Mouse (Mus musculus) thymus, adult 2 months (tissue): Measurements from ENCODE around the gene Atraid.
A peak's percentile ranks its signal among the peaks of the same experiment; 100 is the strongest.

Source experiments
- CTCF ChIP-seq: fragments of 200-500 bp; IDR thresholded peaks from 2 replicates; pipeline ENCODE4 v1.5.1; 2012; ENCODE audit warnings: mild to moderate bottlenecking, control low read depth, low read length, moderate library complexity, borderline replicate concordance; ENCODE audit not compliant: control insufficient read depth, poor library complexity, insufficient read depth; ENCODE audit errors: extremely low read depth
- POLR2A ChIP-seq: fragments of 200-500 bp; IDR thresholded peaks from 2 replicates; pipeline ENCODE4 v1.6.1; 2012; ENCODE audit warnings: mild to moderate bottlenecking, low read length, control low read depth, moderate library complexity; ENCODE audit not compliant: control insufficient read depth, poor library complexity, insufficient read depth; ENCODE audit errors: extremely low read depth

DNA sequence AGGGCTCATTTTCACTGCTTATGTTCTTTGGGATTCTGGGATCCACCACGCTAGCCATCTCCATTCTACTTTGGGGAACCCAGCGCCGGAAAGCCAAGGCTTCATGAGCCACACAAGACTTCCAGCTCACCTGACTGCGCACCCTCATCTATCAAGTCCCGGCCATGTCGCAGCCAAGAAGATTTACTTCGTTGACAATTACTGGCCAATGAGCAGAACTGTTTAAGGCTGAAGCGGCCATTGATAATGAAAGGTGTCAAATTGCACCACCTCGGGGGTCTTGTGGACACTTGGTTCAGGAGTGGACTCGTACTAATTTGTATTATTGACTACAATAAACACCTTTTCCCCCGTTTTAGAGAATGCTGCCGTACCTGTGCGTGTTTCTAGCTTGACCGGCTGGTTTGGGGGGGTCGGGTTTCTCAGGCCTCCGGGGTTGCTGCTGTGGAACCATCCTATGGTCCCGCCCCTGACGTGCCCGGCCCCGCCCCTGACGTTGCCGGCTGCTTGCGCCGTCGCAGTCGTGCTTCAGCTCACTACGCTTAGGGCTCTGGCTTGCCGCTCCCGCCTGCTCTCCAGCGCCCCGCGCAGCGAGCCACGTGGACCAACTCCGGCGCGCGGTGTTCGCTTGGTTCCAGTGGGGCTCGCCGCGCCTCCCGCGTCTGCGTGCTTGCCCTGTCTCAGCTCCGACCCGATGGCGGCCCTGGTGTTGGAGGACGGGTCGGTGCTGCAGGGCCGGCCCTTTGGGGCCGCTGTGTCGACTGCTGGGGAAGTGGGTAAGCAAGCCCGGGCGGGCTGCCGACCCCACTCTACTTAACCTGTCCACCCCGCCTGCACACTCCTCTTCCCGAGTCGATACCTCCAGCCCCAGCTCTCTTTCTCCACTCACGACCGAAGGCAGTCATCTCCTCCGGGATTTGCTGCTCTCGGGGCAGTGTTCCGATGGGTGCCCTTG is 6.4 kb downstream of the Atraid start, which contains the start of gene Cad:
- TF ChIP-seq CTCF (no peak; the same call in 1 of the 2 replicates), POLR2A (peak; percentile 77)
